Mouse (Mus musculus): ENCODE measurements at regions not wholly inside any gene's neighbourhood (a gene's known extent, or its start where the extent isn't known, plus 50 kb on each side); places are given as distances from the start of the nearest gene placed in this dataset.

GRCm38 (mm10) chr6:141161626-141162233 is 87.3 kb upstream of the Pde3a start:
- Histone ChIP-seq H3K27ac (ENCODE audit: control insufficient read depth, low read depth, low read length) (no peak overlapping the region), H3K36me3 (ENCODE audit: control insufficient read depth in 1 of 2, insufficient read depth in 2 of 2, low read length in 2 of 2) (no peaks in the 10 kb centered on the region), H3K4me1 (ENCODE audit: control insufficient read depth in 1 of 2, insufficient read depth in 2 of 2, low read length in 2 of 2) (no peaks in the 10 kb centered on the region), H3K79me2 (ENCODE audit: control insufficient read depth, insufficient read depth, low read length, poor library complexity) (no peaks in the 10 kb centered on the region), H3K27me3 (ENCODE audit: control insufficient read depth in 1 of 2, insufficient read depth in 2 of 2, low read length in 2 of 2) (no peaks in the 10 kb centered on the region), H3K9me3 (replicated peaks; ENCODE audit: insufficient read depth, low read length) (no peaks in the 10 kb centered on the region), H3K4me3 (ENCODE audit: control insufficient read depth in 1 of 2, insufficient read depth in 1 of 2, low read depth in 2 of 2, low read length in 2 of 2) (no peak overlapping the region), H3K9ac (ENCODE audit: control insufficient read depth, low read depth, low read length, poor library complexity, severe bottlenecking) (no peak overlapping the region)
- TF ChIP-seq TCF12 (IDR thresholded peaks at IDR 0.05; ENCODE audit: low read depth, low read length) (no peak), ELF1 (IDR thresholded peaks at IDR 0.05; ENCODE audit: low read depth, low read length) (no peak), CHD1 (IDR thresholded peaks at IDR 0.05; ENCODE audit: low read depth, low read length) (no peak), GABPA (IDR thresholded peaks at IDR 0.05; ENCODE audit: low read depth, low read length) (no peak), ZKSCAN1 (IDR thresholded peaks at IDR 0.05; ENCODE audit: low read depth, low read length) (no peak), POLR2AphosphoS2 (IDR thresholded peaks at IDR 0.05; ENCODE audit: low read length) (no peak), MYB (IDR thresholded peaks at IDR 0.05; ENCODE audit: low read depth, low read length) (no peak), ETS1 (IDR thresholded peaks at IDR 0.05; ENCODE audit: low read depth, low read length) (no peak), TBP (IDR thresholded peaks at IDR 0.05; ENCODE audit: low read depth, low read length) (no peak), GATA1 (IDR thresholded peaks at IDR 0.05; ENCODE audit: low read depth, low read length) (no peak), TAL1 (IDR thresholded peaks at IDR 0.05; ENCODE audit: low read length) (no peak), MYC (IDR thresholded peaks at IDR 0.05; ENCODE audit: low read depth, low read length) (no peak), CTCF (IDR thresholded peaks at IDR 0.05 in 2 of 3, conservative IDR thresholded peaks at IDR 0.05 in 1 of 3; ENCODE audit: control insufficient read depth in 1 of 3, insufficient read depth in 1 of 3, low read depth in 2 of 3, low read length in 3 of 3, poor library complexity in 1 of 3, severe bottlenecking in 1 of 3) (no peak)
- DNase-seq (ENCODE audit: low read depth, low spot score), result no peak

- Histone ChIP-seq H3K36me3 (ENCODE audit: control insufficient read depth in 1 of 2, insufficient read depth in 2 of 2, low read length in 2 of 2) (no peaks in the 10 kb centered on the region), H3K27ac (ENCODE audit: control insufficient read depth, low read depth, low read length) (no peak overlapping the region), H3K4me1 (ENCODE audit: control insufficient read depth in 1 of 2, insufficient read depth in 2 of 2, low read length in 2 of 2) (no peaks in the 10 kb centered on the region), H3K79me2 (ENCODE audit: control insufficient read depth, insufficient read depth, low read length, poor library complexity) (no peaks in the 10 kb centered on the region), H3K4me3 (ENCODE audit: control insufficient read depth in 1 of 2, insufficient read depth in 1 of 2, low read depth in 2 of 2, low read length in 2 of 2) (no peak overlapping the region), H3K9me3 (replicated peaks; ENCODE audit: insufficient read depth, low read length) (no peaks in the 10 kb centered on the region), H3K9ac (ENCODE audit: control insufficient read depth, low read depth, low read length, poor library complexity, severe bottlenecking) (no peak overlapping the region), H3K27me3 (ENCODE audit: control insufficient read depth in 1 of 2, insufficient read depth in 2 of 2, low read length in 2 of 2) (no peaks in the 10 kb centered on the region)
- DNase-seq (ENCODE audit: low read depth, low spot score), result no peak
- TF ChIP-seq MXI1 (IDR thresholded peaks at IDR 0.05; ENCODE audit: low read depth, low read length), result no peak
- TF ChIP-seq NELFE (IDR thresholded peaks at IDR 0.05; ENCODE audit: low read depth, low read length), result no peak
- TF ChIP-seq TBP (IDR thresholded peaks at IDR 0.05; ENCODE audit: low read depth, low read length), result no peak
- TF ChIP-seq POLR2AphosphoS2 (IDR thresholded peaks at IDR 0.05; ENCODE audit: low read length), result no peak
- no peak for TF ChIP-seq GATA1 (IDR thresholded peaks at IDR 0.05; ENCODE audit: low read depth, low read length)
- TF ChIP-seq SIN3A (IDR thresholded peaks at IDR 0.05; ENCODE audit: low read length), result no peak
- no peak for TF ChIP-seq USF1 (IDR thresholded peaks at IDR 0.05; ENCODE audit: low read depth, low read length)
- no peak for TF ChIP-seq ZKSCAN1 (IDR thresholded peaks at IDR 0.05; ENCODE audit: low read depth, low read length)
- TF ChIP-seq MYC (IDR thresholded peaks at IDR 0.05; ENCODE audit: low read depth, low read length), result no peak
- no peak for TF ChIP-seq RCOR1 (IDR thresholded peaks at IDR 0.05; ENCODE audit: low read depth, low read length)
- no peak for TF ChIP-seq MYB (IDR thresholded peaks at IDR 0.05; ENCODE audit: low read depth, low read length)
- no peak for TF ChIP-seq POLR2AphosphoS5 (IDR thresholded peaks at IDR 0.05; ENCODE audit: borderline replicate concordance, low read depth, low read length)
- no peak for TF ChIP-seq MAZ (IDR thresholded peaks at IDR 0.05; ENCODE audit: low read depth, low read length)
- no peak for TF ChIP-seq ETS1 (IDR thresholded peaks at IDR 0.05; ENCODE audit: low read depth, low read length)
- no peak for TF ChIP-seq CTCF (IDR thresholded peaks at IDR 0.05 in 2 of 3, conservative IDR thresholded peaks at IDR 0.05 in 1 of 3; ENCODE audit: control insufficient read depth in 1 of 3, insufficient read depth in 1 of 3, low read depth in 2 of 3, low read length in 3 of 3, poor library complexity in 1 of 3, severe bottlenecking in 1 of 3)
- TF ChIP-seq NRF1 (IDR thresholded peaks at IDR 0.05; ENCODE audit: insufficient read depth, low read depth, low read length, poor library complexity, severe bottlenecking), result no peak
These were observed 81.8 kb upstream of the Pde3a start for GRCm38 (mm10) chr6:141167270-141167669.

Measured in MEL (cell line).